Mouse (Mus musculus) liver, embryonic 12.5 days (tissue): ENCODE measurements around the gene Atp5mpl. TPM values are rescaled to one million over a fixed set of nuclear protein-coding genes. Genes with fewer than 3 reads are reported as not detected.

ENCODE experiments used
- ATAC-seq: fragments of 200-750 bp; cut with Nextera tagmentation; 2 replicates; pipeline ENCODE4 v1.8.0; 2017; ENCODE audit warnings: moderate number of reproducible peaks, mild to moderate bottlenecking, moderate library complexity
- H3K27ac ChIP-seq: fragments of 300-500 bp; sonication (generic); 2 replicates; pipeline ENCODE4 v1.5.1; 2016; ENCODE audit warnings: mild to moderate bottlenecking
- H3K27me3 ChIP-seq: fragments of 300-500 bp; sonication (generic); replicated peaks from 2 replicates; pipeline ENCODE4 v1.6.1; 2016; ENCODE audit warnings: mild to moderate bottlenecking, moderate library complexity
- H3K36me3 ChIP-seq: fragments of 300-500 bp; sonication (generic); 2 replicates; pipeline ENCODE4 v1.6.1; 2016; ENCODE audit warnings: mild to moderate bottlenecking, moderate library complexity
- H3K4me1 ChIP-seq: fragments of 300-500 bp; sonication (generic); 2 replicates; pipeline ENCODE4 v1.6.1; 2016
- H3K4me2 ChIP-seq: fragments of 300-500 bp; sonication (generic); 2 replicates; pipeline ENCODE4 v1.6.1; 2016; ENCODE audit warnings: mild to moderate bottlenecking, moderate library complexity
- H3K4me3 ChIP-seq: fragments of 300-500 bp; sonication (generic); 2 replicates; pipeline ENCODE4 v1.5.1; 2016; ENCODE audit warnings: mild to moderate bottlenecking, moderate library complexity
- H3K9ac ChIP-seq: fragments of 300-500 bp; sonication (generic); 2 replicates; pipeline ENCODE4 v1.6.1; 2016; ENCODE audit warnings: mild to moderate bottlenecking, moderate library complexity
- H3K9me3 ChIP-seq: fragments of 300-500 bp; sonication (generic); replicated peaks from 2 replicates; pipeline ENCODE4 v1.6.1; 2016; ENCODE audit warnings: mild to moderate bottlenecking, moderate library complexity
- WGBS: fragments of 180-500 bp; shearing (Covaris S2); methylation state at CpG from one replicate; pipeline ENCODE4 v1.1.7; 2016; ENCODE audit not compliant: insufficient replicate concordance; 5-methylcytosine and 5-hydroxymethylcytosine counted together
- polyA plus RNA-seq: library from polyadenylated mRNA; unstranded; fragments of >200 nt; fragmentation: Nextera tagmentation; extraction: Ambion mirVana; gene quantifications from 2 replicates; pipeline ENCODE4 v1.2.1, GENCODE M21; 2016

Gene Atp5mpl
- polyA plus RNA-seq: 593 and 604 TPM in 2 replicates

DNA sequence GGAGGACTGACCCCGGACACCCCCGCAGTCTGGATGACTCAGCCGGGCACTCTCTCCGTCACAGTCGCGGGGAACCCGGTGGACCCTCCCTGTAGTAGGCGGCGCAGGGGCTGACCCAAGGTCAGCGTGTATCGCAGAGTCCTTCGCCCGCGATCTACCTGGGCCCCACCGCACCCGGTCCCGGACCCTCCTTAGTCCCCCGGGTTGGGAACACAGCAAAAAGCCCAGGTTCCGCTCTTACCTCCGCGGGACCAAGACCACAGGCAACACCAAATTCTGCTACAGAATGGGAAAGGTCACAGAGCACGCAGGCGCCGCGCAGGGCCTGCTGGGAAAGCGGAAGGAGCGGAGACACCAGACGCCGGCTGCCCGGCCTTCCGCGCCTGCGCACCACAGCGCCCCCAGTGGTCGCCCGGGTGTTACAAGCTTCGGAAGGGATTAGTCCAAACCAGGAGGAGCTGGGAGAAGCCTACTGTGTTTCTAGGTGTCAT is at the start of gene Atp5mpl:
Gene Atp5mpl (minus strand): TSS at position 295 of the 491 bp plus-strand sequence.
- ATAC-seq: peak; percentile 92
- Histone ChIP-seq H3K27ac (peak within 1 kb of the TSS; percentile 78), H3K4me2 (peak within 1 kb of the TSS; percentile 73), H3K9ac (peak within 1 kb of the TSS; percentile 90), H3K4me1 (peaks cover 32% of the 10 kb centered on the region), H3K36me3 (peaks cover 33% of the 10 kb centered on the region), H3K4me3 (peak within 1 kb of the TSS; percentile 85), H3K27me3 (no peaks in the 10 kb centered on the region), H3K9me3 (no peaks in the 10 kb centered on the region)
- under 1% methylated on average over 37 of the region's 37 CpGs for WGBS

DNA sequence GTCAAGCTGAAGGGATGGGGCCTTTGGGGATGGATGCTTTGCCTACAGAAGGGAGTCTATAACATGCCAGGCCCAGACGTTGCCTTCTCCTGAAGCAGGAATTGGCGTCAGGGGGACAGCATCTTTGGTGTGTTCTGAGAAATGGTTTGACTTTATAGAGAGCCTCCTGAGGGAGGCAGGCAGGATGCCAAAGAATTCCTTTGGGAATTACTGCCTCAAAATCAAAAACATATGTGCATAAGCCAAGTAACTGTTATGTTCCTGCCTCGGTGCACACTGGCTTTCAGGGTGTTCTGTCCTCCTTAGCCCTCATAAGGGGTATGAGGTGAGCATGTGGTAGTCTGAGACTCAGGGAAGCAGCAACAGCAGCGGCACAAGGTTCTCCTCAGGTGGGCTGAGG is 49.6 kb upstream of the Atp5mpl start:
- Histone ChIP-seq H3K27ac (no peak overlapping the region), H3K4me2 (no peak overlapping the region), H3K36me3 (no peaks in the 10 kb centered on the region), H3K9ac (no peak overlapping the region), H3K4me3 (no peak overlapping the region), H3K4me1 (no peaks in the 10 kb centered on the region), H3K27me3 (no peaks in the 10 kb centered on the region), H3K9me3 (peaks cover 6% of the 10 kb centered on the region)
- ATAC-seq: no peak
- 66% methylated on average over 4 of the region's 4 CpGs for WGBS

DNA sequence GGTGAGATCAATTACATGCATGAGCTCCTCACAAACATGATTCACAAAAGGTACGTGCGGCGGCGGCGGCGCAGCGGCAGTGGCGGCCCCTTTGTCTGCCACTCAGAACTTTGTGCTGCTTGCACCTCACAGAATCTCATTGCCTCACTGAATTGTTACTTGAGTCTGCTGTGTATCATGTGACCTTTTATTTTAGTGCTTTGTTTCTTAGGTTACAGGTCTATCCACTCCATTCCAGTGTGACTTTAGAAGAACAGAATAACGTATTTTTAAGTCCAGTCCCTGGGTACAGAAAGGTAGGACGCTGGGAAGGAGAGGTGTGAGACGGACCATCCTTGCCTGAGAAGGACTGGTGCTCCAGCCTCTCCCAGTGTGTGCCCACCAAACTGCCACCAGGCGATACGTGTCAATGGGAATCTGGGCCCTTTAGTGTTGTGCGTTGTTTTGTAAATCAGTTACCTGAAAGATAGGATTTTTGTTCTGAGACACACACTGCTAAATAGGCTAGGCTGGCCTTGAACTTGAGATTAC is 46.6 kb upstream of the Atp5mpl start:
- Histone ChIP-seq H3K4me2 (0 out of 2 replicates have a peak overlapping the region, but pooled peaks have one; percentile 20), H3K9me3 (no peaks in the 10 kb centered on the region), H3K9ac (no peak overlapping the region), H3K27me3 (no peaks in the 10 kb centered on the region), H3K27ac (no peak overlapping the region), H3K4me3 (no peak overlapping the region), H3K4me1 (no peaks in the 10 kb centered on the region), H3K36me3 (no peaks in the 10 kb centered on the region)
- 52% methylated on average over 14 of the region's 14 CpGs for WGBS
- no peak for ATAC-seq

- H3K4me2 ChIP-seq: 0 out of 2 replicates have a peak overlapping the region, but pooled peaks have one; percentile 20
- H3K36me3 ChIP-seq: no peaks in the 10 kb centered on the region
- H3K27ac ChIP-seq: no peak overlapping the region
- WGBS: 54% methylated on average over 12 of the region's 12 CpGs
- H3K4me3 ChIP-seq: no peak overlapping the region
- ATAC-seq: peak; percentile 59
- no peaks in the 10 kb centered on the region for H3K9me3 ChIP-seq
- no peak overlapping the region for H3K9ac ChIP-seq
- H3K27me3 ChIP-seq: no peaks in the 10 kb centered on the region
- H3K4me1 ChIP-seq: no peaks in the 10 kb centered on the region
These were observed 45.9 kb upstream of the Atp5mpl start for GRCm38 (mm10) chr12:112012511-112013270.

- Histone ChIP-seq H3K4me1 (no peaks in the 10 kb centered on the region), H3K9ac (no peak overlapping the region), H3K27ac (no peak overlapping the region), H3K9me3 (no peaks in the 10 kb centered on the region), H3K36me3 (no peaks in the 10 kb centered on the region), H3K4me3 (no peak overlapping the region), H3K27me3 (0 out of 2 replicates have a peak, but pooled peaks cover 2% of the 10 kb centered on the region), H3K4me2 (no peak overlapping the region)
- no peak for ATAC-seq
- 21% methylated on average over 8 of the region's 8 CpGs for WGBS
These were observed 34.4 kb upstream of the Atp5mpl start for GRCm38 (mm10) chr12:112001223-112001622.

DNA sequence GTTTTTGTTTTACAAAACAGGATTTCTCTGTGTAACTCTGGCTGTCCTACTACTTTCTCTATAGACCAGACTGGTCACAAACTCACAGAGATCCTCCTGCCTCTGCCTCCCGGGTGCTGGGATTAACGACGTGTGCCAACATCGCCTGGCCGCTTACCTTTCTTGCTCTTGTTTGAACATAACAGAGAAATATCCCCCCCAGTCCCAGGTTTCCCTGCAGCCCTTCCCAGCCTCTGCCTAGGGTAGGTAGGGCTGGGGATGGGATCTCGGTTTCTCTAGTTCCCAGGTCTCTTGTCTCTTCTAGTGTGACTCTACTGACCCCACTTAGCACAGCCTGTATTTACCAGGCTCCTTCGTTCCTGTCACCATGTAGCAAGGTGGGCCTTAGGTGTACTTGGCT is 33.0 kb upstream of the Atp5mpl start:
- 84% methylated on average over 7 of the region's 7 CpGs for WGBS
- Histone ChIP-seq H3K9ac (no peak overlapping the region), H3K36me3 (no peaks in the 10 kb centered on the region), H3K4me1 (no peaks in the 10 kb centered on the region), H3K9me3 (no peaks in the 10 kb centered on the region), H3K4me3 (no peak overlapping the region), H3K27ac (no peak overlapping the region), H3K27me3 (no peaks in the 10 kb centered on the region), H3K4me2 (no peak overlapping the region)
- ATAC-seq: no peak

DNA sequence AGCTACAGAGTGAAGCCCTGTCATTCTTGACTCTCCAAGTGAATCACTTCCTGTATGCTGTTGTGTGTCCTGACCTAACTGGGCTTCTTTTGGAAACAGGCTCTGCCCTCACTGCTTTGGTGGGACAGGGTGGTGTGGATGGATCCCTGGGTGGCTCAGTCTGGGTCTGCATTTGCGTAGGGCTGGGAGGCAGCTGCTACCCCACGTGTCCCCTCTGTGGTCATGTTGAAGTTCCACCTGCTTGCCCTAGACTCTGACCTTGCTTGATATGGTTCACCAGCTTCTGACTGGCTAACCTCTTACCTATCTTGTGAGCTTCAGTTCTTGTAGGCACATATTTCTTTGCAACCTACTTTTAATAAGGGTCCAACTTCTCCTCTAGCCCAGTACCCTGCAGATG is 28.4 kb upstream of the Atp5mpl start:
- no peak overlapping the region for H3K27ac ChIP-seq
- no peak overlapping the region for H3K4me2 ChIP-seq
- WGBS: 68% methylated on average over 2 of the region's 2 CpGs
- no peaks in the 10 kb centered on the region for H3K36me3 ChIP-seq
- ATAC-seq: no peak
- H3K9me3 ChIP-seq: no peaks in the 10 kb centered on the region
- H3K4me1 ChIP-seq: no peaks in the 10 kb centered on the region
- H3K27me3 ChIP-seq: no peaks in the 10 kb centered on the region
- H3K9ac ChIP-seq: no peak overlapping the region
- no peak overlapping the region for H3K4me3 ChIP-seq

DNA sequence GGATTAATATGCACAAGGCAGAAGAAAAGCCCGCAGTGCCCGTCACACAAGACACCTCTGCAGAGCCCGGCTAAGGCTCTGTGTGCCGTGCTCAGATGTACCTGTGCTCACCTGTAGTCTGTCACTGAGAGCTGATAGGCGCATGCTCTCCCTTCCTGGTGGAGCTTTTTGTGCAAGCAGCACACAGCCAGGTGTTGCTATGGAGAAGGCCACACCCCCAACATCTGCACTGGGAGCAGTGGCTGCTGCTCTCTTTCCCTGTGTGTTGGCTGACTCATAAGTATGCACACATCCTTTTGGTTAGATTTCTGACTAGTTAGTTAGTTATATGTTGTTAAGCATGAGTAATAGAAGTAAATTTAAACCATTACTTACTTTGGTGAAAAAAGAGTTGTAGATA is 25.8 kb upstream of the Atp5mpl start:
- 77% methylated on average over 5 of the region's 5 CpGs for WGBS
- no peak overlapping the region for H3K27ac ChIP-seq
- no peaks in the 10 kb centered on the region for H3K36me3 ChIP-seq
- no peak overlapping the region for H3K4me2 ChIP-seq
- no peak overlapping the region for H3K4me3 ChIP-seq
- ATAC-seq: no peak
- no peaks in the 10 kb centered on the region for H3K9me3 ChIP-seq
- H3K4me1 ChIP-seq: no peaks in the 10 kb centered on the region
- no peak overlapping the region for H3K9ac ChIP-seq
- no peaks in the 10 kb centered on the region for H3K27me3 ChIP-seq

DNA sequence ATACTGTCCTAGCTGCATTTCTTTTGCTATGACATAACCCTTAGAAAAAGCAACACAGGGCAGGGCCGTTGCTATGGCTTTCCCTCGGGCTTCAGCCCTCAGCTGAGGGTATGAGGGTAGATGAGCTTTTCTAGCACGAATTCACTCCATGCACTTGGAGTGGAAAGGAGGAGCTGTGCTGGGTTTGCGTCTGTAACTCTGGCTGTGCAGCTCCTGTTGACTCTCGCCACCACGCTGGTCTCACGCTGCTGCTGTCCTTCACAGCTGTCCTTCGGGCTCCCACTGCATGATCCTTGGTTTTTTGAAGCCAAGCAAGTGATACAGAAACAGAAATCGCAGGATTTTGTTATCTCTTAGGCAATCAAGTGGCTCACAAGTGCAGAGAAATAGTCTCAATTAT is 20.0 kb upstream of the Atp5mpl start:
- H3K9me3 ChIP-seq: no peaks in the 10 kb centered on the region
- no peak overlapping the region for H3K9ac ChIP-seq
- no peak overlapping the region for H3K4me2 ChIP-seq
- ATAC-seq: no peak
- no peak overlapping the region for H3K4me3 ChIP-seq
- no peaks in the 10 kb centered on the region; the same call in 1 of the 2 replicates for H3K27me3 ChIP-seq
- WGBS: 44% methylated on average over 9 of the region's 9 CpGs
- H3K4me1 ChIP-seq: no peaks in the 10 kb centered on the region
- no peak overlapping the region for H3K27ac ChIP-seq
- no peaks in the 10 kb centered on the region for H3K36me3 ChIP-seq

GRCm38 (mm10) chr12:111983165-111983564 is 16.4 kb upstream of the Atp5mpl start:
- H3K27ac ChIP-seq: no peak overlapping the region

DNA sequence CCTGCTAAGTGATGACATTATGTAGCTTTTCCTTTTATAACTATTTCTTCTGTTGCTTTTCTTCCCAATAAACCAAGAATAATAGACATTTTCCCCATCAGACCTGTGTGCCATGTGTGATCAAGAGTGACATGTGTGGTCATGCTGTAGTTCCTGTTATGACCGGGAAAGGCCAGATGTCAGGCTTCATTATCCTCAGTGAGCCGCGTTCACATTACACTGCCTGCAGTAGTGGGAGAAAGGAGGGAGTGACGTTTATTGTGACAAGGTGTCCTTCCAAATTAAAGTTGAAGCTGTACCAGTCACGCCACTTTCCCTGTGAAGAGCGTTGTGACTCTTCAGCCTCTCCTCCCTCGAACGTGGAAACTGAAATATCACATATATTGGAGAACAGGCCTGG is 15.1 kb upstream of the Atp5mpl start:
- Histone ChIP-seq H3K36me3 (no peaks in the 10 kb centered on the region), H3K4me3 (no peak overlapping the region), H3K27ac (no peak overlapping the region), H3K4me1 (no peaks in the 10 kb centered on the region), H3K9me3 (no peaks in the 10 kb centered on the region), H3K4me2 (no peak overlapping the region), H3K27me3 (no peaks in the 10 kb centered on the region; the same call in 1 of the 2 replicates), H3K9ac (no peak overlapping the region)
- no peak for ATAC-seq
- 64% methylated on average over 8 of the region's 8 CpGs for WGBS

More at GRCm38 (mm10) chr12:111983165-111983564, 16.4 kb upstream of the Atp5mpl start:
- 41% methylated on average over 2 of the region's 2 CpGs for WGBS
- Histone ChIP-seq H3K36me3 (no peaks in the 10 kb centered on the region), H3K9ac (no peak overlapping the region), H3K4me2 (no peak overlapping the region), H3K9me3 (no peaks in the 10 kb centered on the region), H3K4me1 (no peaks in the 10 kb centered on the region), H3K27me3 (no peaks in the 10 kb centered on the region; the same call in 1 of the 2 replicates), H3K4me3 (no peak overlapping the region)
- no peak for ATAC-seq

DNA sequence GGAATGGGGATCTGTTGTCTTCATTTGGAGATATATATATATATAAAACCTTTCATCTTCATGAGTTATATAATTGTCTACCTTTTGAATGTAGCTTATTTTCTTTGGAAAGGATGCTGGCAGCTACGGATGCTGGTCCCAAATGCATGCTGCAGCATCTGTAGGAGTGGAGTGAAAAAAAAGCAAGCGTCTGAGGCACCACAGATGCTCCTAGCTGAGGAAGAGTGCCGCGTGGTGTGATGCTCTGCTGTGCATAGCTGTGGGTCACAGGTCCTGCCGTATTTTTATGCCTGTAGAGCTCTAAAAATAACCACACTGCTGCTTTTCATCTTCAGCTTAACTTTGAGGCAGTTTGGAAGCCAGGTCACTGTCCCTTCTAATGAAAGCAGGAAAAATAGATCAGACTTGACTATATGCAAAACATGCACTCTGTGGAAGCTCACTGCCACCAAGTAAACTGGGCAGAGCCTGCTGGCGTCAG is 14.2 kb upstream of the Atp5mpl start, which contains the start of gene Rd3l:
Gene Rd3l (minus strand): TSS at position 431 of the 481 bp plus-strand sequence.
- WGBS: 56% methylated on average over 6 of the region's 6 CpGs

More for the DNA sequence above, 14.2 kb upstream of the Atp5mpl start, which contains the start of gene Rd3l:
- no peaks in the 10 kb centered on the region for H3K9me3 ChIP-seq
- H3K36me3 ChIP-seq: no peaks in the 10 kb centered on the region
- no peaks in the 10 kb centered on the region for H3K4me1 ChIP-seq
- H3K4me3 ChIP-seq: no peak within 1 kb of the TSS
- no peak for ATAC-seq
- H3K27ac ChIP-seq: no peak within 1 kb of the TSS
- no peaks in the 10 kb centered on the region for H3K27me3 ChIP-seq
- no peak within 1 kb of the TSS for H3K9ac ChIP-seq
- H3K4me2 ChIP-seq: no peak within 1 kb of the TSS
